In the genomic region with DNA sequence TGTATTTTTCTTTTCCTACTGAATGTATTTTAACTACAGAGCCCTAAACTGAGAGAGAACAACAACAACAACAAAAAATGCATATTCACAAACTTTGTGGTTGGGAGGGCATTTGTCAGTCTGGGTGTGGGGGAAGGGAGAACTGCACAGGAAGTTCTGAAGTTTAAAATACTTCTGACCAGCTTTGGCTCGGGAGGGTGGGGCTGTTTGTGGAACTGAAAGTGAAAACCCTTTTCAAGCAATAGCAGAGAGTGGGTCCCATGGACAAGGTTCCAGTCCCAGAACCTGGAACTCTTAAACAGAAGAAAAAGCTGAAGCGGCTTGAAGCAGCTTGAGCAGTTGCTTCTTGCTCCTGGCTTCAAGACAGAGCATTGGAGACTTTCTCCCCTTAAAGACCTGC, we compare ENCODE assay signal across 9 mouse cellular contexts. TPM values are rescaled to one million over a fixed set of nuclear protein-coding genes. Genes with fewer than 3 reads are reported as not detected.
DNase-seq lines count a peak whose midpoint lies in the region; ATAC-seq and TF ChIP-seq lines count a peak whose summit lies in the region.
"Had no signal": no experiment of that assay in that cellular context is flagged by ENCODE, and none has a peak within 500 bp of the region (broad histone marks: within the 10 kb centered on the region; RNA-seq: fewer than 3 reads in every experiment).

No protein-coding gene starts in this region.

- ATAC-seq in kidney, embryonic 14.5 days (ENCODE audit: low FRiP score, low TSS enrichment), result no peak
- ATAC-seq in liver, embryonic 11.5 days (replicated peaks; ENCODE audit: low FRiP score), result no peak
- no peak for ATAC-seq in midbrain, postnatal 0 days (ENCODE audit: low FRiP score)
- ATAC-seq in midbrain, embryonic 15.5 days (replicated peaks), result no peak

- peaks cover 39% of the 10 kb centered on the region for H3K36me3 ChIP-seq in kidney, embryonic 14.5 days (ENCODE audit: control insufficient read depth, insufficient read depth, low read length)
- H3K36me3 ChIP-seq in heart, adult 2 months (ENCODE audit: control insufficient read depth, insufficient read depth, low read length), result peaks cover 11% of the 10 kb centered on the region
- peaks cover 13% of the 10 kb centered on the region; the same call in 1 of the 2 replicates for H3K36me3 ChIP-seq in liver, embryonic 11.5 days (ENCODE audit: control insufficient read depth, insufficient read depth, low read length)
- peaks cover 33% of the 10 kb centered on the region for H3K36me3 ChIP-seq in midbrain, postnatal 0 days (ENCODE audit: insufficient read depth, low read length)
- peaks cover 22% of the 10 kb centered on the region for H3K36me3 ChIP-seq in midbrain, embryonic 15.5 days (replicated peaks)

- peak; percentile 33 for DNase-seq in kidney, adult 11 months
- DNase-seq in heart, adult 2 months, result peak; percentile 36 to 66
- no peak for DNase-seq in liver, embryonic 11.5 days (ENCODE audit: low spot score)
- peak; percentile 33 for DNase-seq in skeletal muscle tissue, adult 2 months (ENCODE audit: low read depth, low spot score)
- no peak for DNase-seq in midbrain, postnatal 0 days (ENCODE audit: low spot score)
- no peak for DNase-seq in MN1 (ENCODE audit: low spot score)

- no peak for TF ChIP-seq EP300 in heart, adult 2 months (IDR thresholded peaks at IDR 0.05; ENCODE audit: insufficient read depth, low read depth, low read length)

- no peaks in the 10 kb centered on the region for H3K9me3 ChIP-seq in kidney, embryonic 14.5 days (ENCODE audit: control insufficient read depth, low read length)
- no peaks in the 10 kb centered on the region for H3K9me3 ChIP-seq in liver, embryonic 11.5 days (ENCODE audit: control insufficient read depth, low read length)
- no peaks in the 10 kb centered on the region for H3K9me3 ChIP-seq in midbrain, postnatal 0 days (ENCODE audit: low read length)
- no peaks in the 10 kb centered on the region for H3K9me3 ChIP-seq in midbrain, embryonic 15.5 days

- no peak overlapping the region for H3K9ac ChIP-seq in kidney, embryonic 14.5 days (ENCODE audit: low read depth, low read length)
- H3K9ac ChIP-seq in heart, adult 2 months (ENCODE audit: low read depth, low read length), result no peak overlapping the region
- H3K9ac ChIP-seq in liver, embryonic 11.5 days (ENCODE audit: low read depth, low read length), result peak overlapping the region; percentile 28; the same call in 1 of the 2 replicates
- H3K9ac ChIP-seq in midbrain, postnatal 0 days (replicated peaks; ENCODE audit: low read length, poor library complexity, severe bottlenecking), result no peak overlapping the region
- H3K9ac ChIP-seq in midbrain, embryonic 15.5 days, result no peak overlapping the region

- intact Hi-C loops in heart, adult 2 months (cut with DNase I), result loop anchor here (10.0 kb wide), 1 partner anchor 299 kb away; the partner anchor contains the start of genes Dhx38 and Txnl4b

- H3K79me2 ChIP-seq in heart, adult 2 months (replicated peaks; ENCODE audit: control insufficient read depth, insufficient read depth, low read length), result no peaks in the 10 kb centered on the region

- no peaks in the 10 kb centered on the region for H3K4me1 ChIP-seq in kidney, embryonic 14.5 days (ENCODE audit: control insufficient read depth, insufficient read depth, low read length)
- no peaks in the 10 kb centered on the region for H3K4me1 ChIP-seq in heart, adult 2 months (ENCODE audit: control insufficient read depth, insufficient read depth, low read length)
- H3K4me1 ChIP-seq in liver, embryonic 11.5 days (replicated peaks; ENCODE audit: control insufficient read depth, insufficient read depth, low read length), result peaks cover 37% of the 10 kb centered on the region
- no peaks in the 10 kb centered on the region for H3K4me1 ChIP-seq in midbrain, postnatal 0 days (ENCODE audit: insufficient read depth, low read length)
- H3K4me1 ChIP-seq in midbrain, embryonic 15.5 days, result peaks cover 4% of the 10 kb centered on the region; the same call in 1 of the 2 replicates

- TF ChIP-seq CTCF in heart, adult 2 months (IDR thresholded peaks at IDR 0.05), result no peak
- TF ChIP-seq CTCF in midbrain, postnatal 0 days (IDR thresholded peaks at IDR 0.05), result no peak

- no peak overlapping the region for H3K4me3 ChIP-seq in kidney, embryonic 14.5 days (ENCODE audit: low read length)
- H3K4me3 ChIP-seq in heart, adult 2 months, result no peak overlapping the region; the same call in 1 of the 2 replicates
- no peak overlapping the region for H3K4me3 ChIP-seq in liver, embryonic 11.5 days (ENCODE audit: low read depth, low read length)
- H3K4me3 ChIP-seq in midbrain, postnatal 0 days (ENCODE audit: low read depth, low read length), result no peak overlapping the region
- H3K4me3 ChIP-seq in midbrain, embryonic 15.5 days, result no peak overlapping the region
- H3K4me3 ChIP-seq: myocyte had no signal

- WGBS in kidney, embryonic 14.5 days, result 74% methylated on average over 2 of the region's 2 CpGs
- WGBS in heart, adult 2 months, result 53% methylated on average over 2 of the region's 2 CpGs
- WGBS in liver, embryonic 11.5 days, result 54% methylated on average over 2 of the region's 2 CpGs
- 86% methylated on average over 2 of the region's 2 CpGs for WGBS in midbrain, postnatal 0 days
- WGBS in midbrain, embryonic 15.5 days, result 90% methylated on average over 2 of the region's 2 CpGs

- H3K4me2 ChIP-seq in kidney, embryonic 14.5 days (replicated peaks; ENCODE audit: low read depth, low read length), result no peak overlapping the region
- H3K4me2 ChIP-seq in liver, embryonic 11.5 days, result peak overlapping the region; percentile 43
- H3K4me2 ChIP-seq in midbrain, postnatal 0 days (ENCODE audit: low read depth, low read length, poor library complexity, severe bottlenecking), result no peak overlapping the region
- no peak overlapping the region for H3K4me2 ChIP-seq in midbrain, embryonic 15.5 days

- H3K27ac ChIP-seq in kidney, embryonic 14.5 days (ENCODE audit: low read depth, low read length), result no peak overlapping the region
- peak overlapping the region; percentile 78 for H3K27ac ChIP-seq in heart, adult 2 months
- H3K27ac ChIP-seq in liver, embryonic 11.5 days (ENCODE audit: low read depth, low read length), result peak overlapping the region; percentile 94
- no peak overlapping the region for H3K27ac ChIP-seq in midbrain, postnatal 0 days (ENCODE audit: low read depth, low read length)
- H3K27ac ChIP-seq in midbrain, embryonic 15.5 days, result no peak overlapping the region

- no peaks in the 10 kb centered on the region for H3K27me3 ChIP-seq in kidney, embryonic 14.5 days (ENCODE audit: control insufficient read depth, insufficient read depth, low read length)
- no peaks in the 10 kb centered on the region for H3K27me3 ChIP-seq in heart, adult 2 months (ENCODE audit: control insufficient read depth, insufficient read depth, low read length)
- no peaks in the 10 kb centered on the region for H3K27me3 ChIP-seq in liver, embryonic 11.5 days (replicated peaks; ENCODE audit: control insufficient read depth, insufficient read depth, low read length)
- no peaks in the 10 kb centered on the region for H3K27me3 ChIP-seq in midbrain, postnatal 0 days (ENCODE audit: insufficient read depth, low read length)
- H3K27me3 ChIP-seq in midbrain, embryonic 15.5 days (replicated peaks), result no peaks in the 10 kb centered on the region

- no peak for TF ChIP-seq POLR2A in heart, adult 2 months (IDR thresholded peaks at IDR 0.05; ENCODE audit: insufficient read depth, low read depth, low read length)

RNA-seq across cellular contexts. Expression of gene Phlpp2, which starts 4.9 kb away (rescaled TPM):
- 4.3 and 5.6 TPM in 2 replicates for polyA plus RNA-seq in kidney, embryonic 14.5 days (2014; fragmentation: Nextera tagmentation; extraction: Ambion mirVana)
- 1 to 10 TPM; 3.2 to 4.6 TPM for total RNA-seq in heart, adult 2 months (2021)
- polyA plus RNA-seq in heart, adult 2 months (2012; rRNA removed), result 2.1 and 4.2 TPM in 2 replicates
- 3.5 and 3.7 TPM in 2 replicates for polyA plus RNA-seq in liver, embryonic 11.5 days (2014; fragmentation: Nextera tagmentation; extraction: Ambion mirVana)
- 11.6 and 14.7 TPM in 2 replicates for total RNA-seq in midbrain, postnatal 0 days (2014; rRNA removed)
- polyA plus RNA-seq in midbrain, postnatal 0 days (2015; fragmentation: Nextera tagmentation; extraction: Ambion mirVana), result 3.0 and 4.7 TPM in 2 replicates
- 4.7 and 5.2 TPM in 2 replicates for polyA plus RNA-seq in midbrain, embryonic 15.5 days (2015; fragmentation: Nextera tagmentation; extraction: Ambion mirVana)

Comparison
In these comparisons a context has a peak if more than half of its experiments do, and no peak if none do; other contexts are left out.
1. DNase-seq: peak in kidney, adult 11 months (single experiment), heart, adult 2 months (2 of 2) and skeletal muscle tissue, adult 2 months (single experiment); none in liver, embryonic 11.5 days (single experiment), midbrain, postnatal 0 days (single experiment) and MN1 (single experiment).
2. H3K27ac ChIP-seq: peak in heart, adult 2 months (single experiment) and liver, embryonic 11.5 days (single experiment); none in kidney, embryonic 14.5 days (single experiment), midbrain, postnatal 0 days (single experiment) and midbrain, embryonic 15.5 days (single experiment).